Mouse (Mus musculus): Measurements from ENCODE around the gene Eif2b4. TPM values are rescaled to one million over a fixed set of nuclear protein-coding genes. Genes with fewer than 3 reads are reported as not detected.

Eif2b4 gene
- polyA plus RNA-seq, 1 experiment: 87.1 TPM

DNA sequence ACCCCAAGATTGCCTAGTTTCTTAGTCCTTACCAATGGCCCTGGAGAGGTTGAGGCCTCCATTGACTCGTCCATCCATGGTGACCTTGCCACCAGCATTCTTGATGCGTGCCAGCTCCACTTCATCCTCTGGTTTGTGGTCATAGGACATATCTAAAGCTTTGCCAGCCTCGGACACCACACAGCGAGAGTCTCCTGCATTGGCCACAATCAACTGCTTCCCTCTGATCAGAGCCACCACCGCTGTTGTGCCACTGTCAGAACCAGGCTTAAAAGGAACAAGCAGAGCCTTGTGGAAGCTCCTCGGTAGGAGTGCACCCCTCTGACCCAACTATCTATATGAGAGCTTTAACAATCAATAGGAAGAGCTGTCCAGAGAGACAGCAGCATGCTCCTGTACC is 11.2 kb upstream of the Eif2b4 start:
- Histone ChIP-seq H3K4me1 (ENCODE audit: control insufficient read depth, insufficient read depth, low read length) (no peaks in the 10 kb centered on the region), H3K27ac (ENCODE audit: insufficient read depth, low read length) (no peak overlapping the region), H3K27me3 (ENCODE audit: control insufficient read depth, insufficient read depth, low read length) (no peaks in the 10 kb centered on the region), H3K4me3 (replicated peaks; ENCODE audit: insufficient read depth, low read depth, low read length) (no peak overlapping the region)
- no peak for DNase-seq
- WGBS: 93% methylated on average over 6 of the region's 6 CpGs
- TF ChIP-seq CTCF (IDR thresholded peaks at IDR 0.05; ENCODE audit: borderline replicate concordance, insufficient read depth, low read depth, low read length) (no peak), POLR2A (IDR thresholded peaks at IDR 0.05; ENCODE audit: borderline replicate concordance, insufficient read depth, low read length) (no peak)

- no peak for DNase-seq
- H3K4me1 ChIP-seq (ENCODE audit: control insufficient read depth, insufficient read depth, low read length): no peaks in the 10 kb centered on the region
- WGBS: 84% methylated on average over 2 of the region's 2 CpGs
- no peak overlapping the region for H3K27ac ChIP-seq (ENCODE audit: insufficient read depth, low read length)
- TF ChIP-seq CTCF (IDR thresholded peaks at IDR 0.05; ENCODE audit: borderline replicate concordance, insufficient read depth, low read depth, low read length) (no peak), POLR2A (IDR thresholded peaks at IDR 0.05; ENCODE audit: borderline replicate concordance, insufficient read depth, low read length) (no peak)
- H3K27me3 ChIP-seq (ENCODE audit: control insufficient read depth, insufficient read depth, low read length): no peaks in the 10 kb centered on the region
- H3K4me3 ChIP-seq (replicated peaks; ENCODE audit: insufficient read depth, low read depth, low read length): no peak overlapping the region
Observed at GRCm38 (mm10) chr5:31203866-31204265, 10.6 kb upstream of the Eif2b4 start.

DNA sequence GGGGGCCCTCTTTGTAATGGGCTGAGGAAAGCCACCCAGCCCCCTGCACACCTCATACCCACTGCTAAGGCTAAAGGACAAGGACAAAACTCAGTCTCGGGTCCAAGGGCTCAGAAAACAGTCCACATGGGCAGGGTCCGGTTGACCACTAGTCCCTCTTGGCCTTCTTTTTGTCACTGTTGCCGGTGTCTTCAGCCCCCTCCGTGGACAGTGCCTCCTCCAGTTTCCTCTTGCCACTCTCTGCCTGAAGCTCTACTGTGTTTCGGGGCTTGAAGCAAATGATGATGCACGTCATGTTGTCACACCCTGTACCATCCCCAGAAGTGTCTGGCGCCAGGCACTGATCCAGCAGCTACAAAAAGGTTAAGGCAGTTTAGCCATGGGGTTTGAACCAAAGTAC is 9.7 kb upstream of the Eif2b4 start:
- Histone ChIP-seq H3K4me3 (replicated peaks; ENCODE audit: insufficient read depth, low read depth, low read length) (no peak overlapping the region), H3K27ac (ENCODE audit: insufficient read depth, low read length) (0 out of 2 replicates have a peak overlapping the region, but pooled peaks have one; percentile 5), H3K27me3 (ENCODE audit: control insufficient read depth, insufficient read depth, low read length) (no peaks in the 10 kb centered on the region), H3K4me1 (ENCODE audit: control insufficient read depth, insufficient read depth, low read length) (no peaks in the 10 kb centered on the region)
- 86% methylated on average over 7 of the region's 7 CpGs for WGBS
- no peak for DNase-seq
- TF ChIP-seq POLR2A (IDR thresholded peaks at IDR 0.05; ENCODE audit: borderline replicate concordance, insufficient read depth, low read length): no peak
- TF ChIP-seq CTCF (IDR thresholded peaks at IDR 0.05; ENCODE audit: borderline replicate concordance, insufficient read depth, low read depth, low read length): no peak

DNA sequence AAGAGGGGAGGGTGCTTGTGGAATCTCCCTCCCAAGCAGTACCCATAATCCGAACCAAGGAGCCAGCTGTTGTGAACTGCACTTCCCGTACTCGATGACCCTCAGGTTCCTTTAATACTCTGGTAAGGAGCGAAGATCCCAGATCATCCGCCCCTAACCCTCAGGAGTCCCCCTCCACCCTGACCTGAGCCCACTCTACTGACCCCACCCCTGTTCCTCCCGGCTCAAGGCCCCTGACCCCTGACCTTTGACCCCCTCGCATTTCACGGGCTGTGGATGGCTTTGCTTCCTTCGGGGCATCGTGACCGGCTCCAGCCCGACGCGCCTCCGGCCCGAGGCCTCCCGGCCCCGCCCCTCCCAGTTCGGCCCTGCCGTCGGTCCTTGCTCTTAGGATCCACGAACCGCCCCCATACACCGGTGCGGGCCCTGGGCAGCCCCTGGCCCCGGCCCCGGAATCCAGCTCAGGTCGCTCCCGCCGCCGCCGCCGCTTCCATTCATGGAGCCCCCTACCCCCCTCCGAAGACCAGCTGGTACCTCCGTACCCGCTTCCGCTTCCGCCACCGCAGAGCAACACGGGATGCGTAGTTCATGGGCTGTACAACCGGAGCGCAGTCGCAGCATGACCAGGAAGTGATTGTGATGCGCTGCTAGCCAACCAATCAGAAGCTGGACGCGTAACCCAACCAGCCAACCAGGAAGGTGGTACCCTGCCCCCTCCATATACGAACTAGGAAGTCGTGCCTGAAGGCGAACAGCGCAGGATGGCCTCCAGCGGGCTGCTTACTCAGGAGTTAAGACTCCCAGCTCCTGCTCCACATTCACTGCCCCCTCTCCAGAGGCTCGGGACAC is 8.7 kb upstream of the Eif2b4 start, which contains the start of gene Zfp513:
TSS of gene Zfp513 (minus strand) at position 562 of the 849 bp plus-strand sequence.
- Histone ChIP-seq H3K4me3 (replicated peaks; ENCODE audit: insufficient read depth, low read depth, low read length) (peak within 1 kb of the TSS; percentile 79), H3K27me3 (ENCODE audit: control insufficient read depth, insufficient read depth, low read length) (no peaks in the 10 kb centered on the region), H3K4me1 (ENCODE audit: control insufficient read depth, insufficient read depth, low read length) (no peaks in the 10 kb centered on the region), H3K27ac (ENCODE audit: insufficient read depth, low read length) (peak within 1 kb of the TSS; percentile 66)
- DNase-seq: peak; percentile 95 to 99
- TF ChIP-seq CTCF (IDR thresholded peaks at IDR 0.05; ENCODE audit: borderline replicate concordance, insufficient read depth, low read depth, low read length): no peak
- TF ChIP-seq POLR2A (IDR thresholded peaks at IDR 0.05; ENCODE audit: borderline replicate concordance, insufficient read depth, low read length): peak; percentile 79; the same call in 1 of the 2 replicates
- WGBS: under 1% methylated on average over 53 of the region's 53 CpGs

DNA sequence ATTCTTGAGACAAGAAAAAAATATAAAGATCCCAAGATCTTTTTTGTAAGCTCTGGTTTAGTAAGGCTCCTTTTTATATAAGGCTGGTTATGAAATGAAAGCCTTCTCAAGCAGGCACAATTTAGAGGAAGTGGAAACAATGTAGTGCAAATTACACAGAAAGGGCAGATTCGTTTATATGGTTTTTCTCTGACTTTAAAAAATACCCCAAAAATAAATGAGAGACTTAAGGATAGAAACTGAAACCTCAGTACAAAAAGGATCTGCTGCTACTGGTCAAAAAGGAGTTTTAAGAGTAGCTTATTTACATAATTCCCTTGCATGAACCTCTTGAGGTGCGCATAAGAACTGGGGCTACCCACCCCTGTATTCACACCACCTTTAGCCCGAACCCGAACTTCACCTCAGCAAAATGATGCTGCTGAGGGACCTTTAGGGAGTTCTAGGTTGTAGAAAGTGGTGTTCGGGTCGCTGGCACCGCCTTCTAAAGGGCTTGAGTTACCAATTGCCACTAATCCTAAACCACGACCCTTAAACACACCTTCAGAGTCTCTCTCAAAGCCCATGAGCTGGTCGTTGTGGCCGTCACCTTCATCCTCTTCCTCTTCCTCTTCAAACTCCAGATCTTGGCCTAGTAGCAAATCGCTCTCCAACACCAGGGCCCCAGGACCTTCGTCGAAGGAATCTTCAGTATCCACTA is 8.0 kb upstream of the Eif2b4 start:
- Histone ChIP-seq H3K27ac (ENCODE audit: insufficient read depth, low read length) (peak overlapping the region; percentile 26; the same call in 1 of the 2 replicates), H3K4me1 (ENCODE audit: control insufficient read depth, insufficient read depth, low read length) (no peaks in the 10 kb centered on the region), H3K4me3 (replicated peaks; ENCODE audit: insufficient read depth, low read depth, low read length) (peak overlapping the region; percentile 70), H3K27me3 (ENCODE audit: control insufficient read depth, insufficient read depth, low read length) (no peaks in the 10 kb centered on the region)
- 16% methylated on average over 13 of the region's 13 CpGs for WGBS
- peak in 1 of 2 experiments; percentile 40 for DNase-seq
- TF ChIP-seq CTCF (IDR thresholded peaks at IDR 0.05; ENCODE audit: borderline replicate concordance, insufficient read depth, low read depth, low read length) (no peak), POLR2A (IDR thresholded peaks at IDR 0.05; ENCODE audit: borderline replicate concordance, insufficient read depth, low read length) (peak; percentile 31; the same call in 1 of the 2 replicates)

- TF ChIP-seq POLR2A (IDR thresholded peaks at IDR 0.05; ENCODE audit: borderline replicate concordance, insufficient read depth, low read length) (no peak), CTCF (IDR thresholded peaks at IDR 0.05; ENCODE audit: borderline replicate concordance, insufficient read depth, low read depth, low read length) (no peak)
- 85% methylated on average over 27 of the region's 27 CpGs for WGBS
- Histone ChIP-seq H3K27me3 (ENCODE audit: control insufficient read depth, insufficient read depth, low read length) (no peaks in the 10 kb centered on the region), H3K27ac (ENCODE audit: insufficient read depth, low read length) (no peak overlapping the region), H3K4me3 (replicated peaks; ENCODE audit: insufficient read depth, low read depth, low read length) (no peak overlapping the region), H3K4me1 (ENCODE audit: control insufficient read depth, insufficient read depth, low read length) (no peaks in the 10 kb centered on the region)
- peak; percentile 36 to 42 for DNase-seq
Observed at GRCm38 (mm10) chr5:31200327-31200768, 7.1 kb upstream of the Eif2b4 start.

- no peak for DNase-seq
- H3K27me3 ChIP-seq (ENCODE audit: control insufficient read depth, insufficient read depth, low read length): no peaks in the 10 kb centered on the region
- TF ChIP-seq POLR2A (IDR thresholded peaks at IDR 0.05; ENCODE audit: borderline replicate concordance, insufficient read depth, low read length): no peak
- TF ChIP-seq CTCF (IDR thresholded peaks at IDR 0.05; ENCODE audit: borderline replicate concordance, insufficient read depth, low read depth, low read length): 0 out of 2 replicates have a peak, but pooled peaks have one; percentile 5
- WGBS: 49% methylated on average over 9 of the region's 9 CpGs
- no peak overlapping the region for H3K4me3 ChIP-seq (replicated peaks; ENCODE audit: insufficient read depth, low read depth, low read length)
- no peaks in the 10 kb centered on the region for H3K4me1 ChIP-seq (ENCODE audit: control insufficient read depth, insufficient read depth, low read length)
- no peak overlapping the region for H3K27ac ChIP-seq (ENCODE audit: insufficient read depth, low read length)
Observed at GRCm38 (mm10) chr5:31199893-31200292, 6.7 kb upstream of the Eif2b4 start.

Measured in cerebellum, adult 2 months (tissue).